Mouse (Mus musculus) spleen, adult 2 months (tissue): ENCODE data around the gene Spsb1.

Experiments used
- CTCF ChIP-seq: fragments of 200-500 bp; IDR thresholded peaks from 2 replicates; pipeline ENCODE4 v1.5.1; 2011; ENCODE audit warnings: mild to moderate bottlenecking, inconsistent platforms; ENCODE audit not compliant: insufficient read depth, insufficient read length, insufficient replicate concordance; ENCODE audit errors: extremely low read depth
- POLR2A ChIP-seq: fragments of 200-500 bp; IDR thresholded peaks from 2 replicates; pipeline ENCODE4 v1.6.1; 2011; ENCODE audit warnings: low read depth, low read length, inconsistent platforms

GRCm38 (mm10) chr4:149854301-149854708 is 100.5 kb downstream of the Spsb1 start:
- TF ChIP-seq CTCF (no peak), POLR2A (no peak)
